11 mouse cellular contexts compared by ENCODE assay signal in genomic region chr6:92478612-92479011, GRCm38 (mm10).
DNase-seq lines count a peak whose midpoint lies in the region; ATAC-seq lines count a peak whose summit lies in the region.
"Had no signal": no experiment of that assay in that cellular context is flagged by ENCODE, and none has a peak within 500 bp of the region (broad histone marks: within the 10 kb centered on the region; RNA-seq: fewer than 3 reads in every experiment).

No protein-coding gene starts in this region.

- no peaks in the 10 kb centered on the region for H3K27me3 ChIP-seq in heart, embryonic 14.5 days (ENCODE audit: control insufficient read depth, insufficient read depth, low read length)
- no peaks in the 10 kb centered on the region for H3K27me3 ChIP-seq in midbrain, embryonic 13.5 days

- peak overlapping the region in 1 of 2 experiments; percentile 60; a peak in 1 of 4 replicates for H3K4me3 ChIP-seq in heart, embryonic 14.5 days (ENCODE audit: control insufficient read depth in 1 of 2, insufficient read depth in 1 of 2, low read depth in 1 of 2, low read length in 2 of 2)
- peak overlapping the region; percentile 54 for H3K4me3 ChIP-seq in midbrain, embryonic 13.5 days (replicated peaks)

- intact Hi-C loops in heart, postnatal 36 days (cut with DNase I) = loop anchor here (5.0 to 10.0 kb wide), 2 partner anchors 51 to 194 kb away; no protein-coding TSS in a partner anchor

- H3K9me3 ChIP-seq in heart, embryonic 14.5 days (ENCODE audit: control insufficient read depth, low read length) = no peaks in the 10 kb centered on the region
- H3K9me3 ChIP-seq in midbrain, embryonic 13.5 days = no peaks in the 10 kb centered on the region

- H3K36me3 ChIP-seq in heart, embryonic 14.5 days (ENCODE audit: control insufficient read depth, insufficient read depth, low read length) = no peaks in the 10 kb centered on the region
- no peaks in the 10 kb centered on the region for H3K36me3 ChIP-seq in midbrain, embryonic 13.5 days

- WGBS in heart, embryonic 14.5 days = 93% methylated on average over 1 of the region's 1 CpGs
- WGBS in midbrain, embryonic 13.5 days = 100% methylated on average over 1 of the region's 1 CpGs

- no peak for DNase-seq in heart, postnatal 36 days
- peak; percentile 26 for DNase-seq in MN1 (ENCODE audit: low spot score)
- peak; percentile 78 for DNase-seq in brain, adult 2 months (ENCODE audit: low read depth, low spot score)
- DNase-seq in kidney, postnatal 10 days = no peak
- no peak for DNase-seq in layer of hippocampus, postnatal 25 days (ENCODE audit: extremely low spot score in 1 of 2, low spot score in 1 of 2)
- DNase-seq: embryo, embryonic 11 days; right cerebral cortex, postnatal 4 days; thymus, adult 18-20 months had no signal

- H3K27ac ChIP-seq in heart, embryonic 14.5 days (replicated peaks in 1 of 2; ENCODE audit: control insufficient read depth in 1 of 2, insufficient read depth in 1 of 2, low read depth in 2 of 2, low read length in 2 of 2) = no peak overlapping the region
- 0 out of 2 replicates have a peak overlapping the region, but pooled peaks have one; percentile 14 for H3K27ac ChIP-seq in midbrain, embryonic 13.5 days

- no peak overlapping the region for H3K9ac ChIP-seq in heart, embryonic 14.5 days (ENCODE audit: low read length)
- peak overlapping the region; percentile 80; the same call in 1 of the 2 replicates for H3K9ac ChIP-seq in midbrain, embryonic 13.5 days (replicated peaks)

- peak overlapping the region; percentile 79 for H3K4me2 ChIP-seq in heart, embryonic 14.5 days (ENCODE audit: low read length)
- peak overlapping the region; percentile 65 for H3K4me2 ChIP-seq in midbrain, embryonic 13.5 days (replicated peaks)

- peaks cover 7 to 19% of the 10 kb centered on the region in 2 experiments for H3K4me1 ChIP-seq in heart, embryonic 14.5 days (ENCODE audit: control insufficient read depth in 2 of 2, insufficient read depth in 2 of 2, low read length in 2 of 2)
- peaks cover 50% of the 10 kb centered on the region for H3K4me1 ChIP-seq in midbrain, embryonic 13.5 days (replicated peaks)

- ATAC-seq in heart, embryonic 14.5 days (ENCODE audit: insufficient number of reproducible peaks, insufficient read depth, low FRiP score, low read depth) = no peak
- no peak for ATAC-seq in midbrain, embryonic 13.5 days
- ATAC-seq: inflammation-experienced regulatory T-cells, adult 6 months had no signal

Comparison
In these comparisons a context has a peak if more than half of its experiments do, and no peak if none do; other contexts are left out.
1. DNase-seq: peak in MN1 (single experiment) and brain, adult 2 months (single experiment); none in heart, postnatal 36 days (0 of 2), kidney, postnatal 10 days (single experiment) and layer of hippocampus, postnatal 25 days (0 of 2).